Mouse (Mus musculus): Measurements from ENCODE around the gene Bhlhe40.

GRCm38 (mm10) chr6:108712148-108712547, 51.7 kb downstream of the Bhlhe40 start:
- TF ChIP-seq CTCF (conservative IDR thresholded peaks at IDR 0.05; ENCODE audit: insufficient read depth, insufficient read length, low read depth, low read length) (no peak), POLR2A (IDR thresholded peaks at IDR 0.05; ENCODE audit: low read depth, low read length) (no peak)

Measured in kidney, adult 2 months (tissue).